Mouse (Mus musculus) cerebellum, postnatal 25 days (tissue): ENCODE results near the gene Arl9.
A peak's percentile ranks its signal among the peaks of the same experiment; 100 is the strongest.
"Not testable (repeated sequence)": the region's sequence is repeated elsewhere in the genome, so short reads cannot be mapped to it uniquely, and the experiment has no call there.

ENCODE experiments used
- DNase-seq, 2 experiments: peaks; one replicate each; pipeline ENCODE4 v3.0.0; 2021; ENCODE audit warnings: mixed read lengths in 2 of 2

Gene Arl9

DNA sequence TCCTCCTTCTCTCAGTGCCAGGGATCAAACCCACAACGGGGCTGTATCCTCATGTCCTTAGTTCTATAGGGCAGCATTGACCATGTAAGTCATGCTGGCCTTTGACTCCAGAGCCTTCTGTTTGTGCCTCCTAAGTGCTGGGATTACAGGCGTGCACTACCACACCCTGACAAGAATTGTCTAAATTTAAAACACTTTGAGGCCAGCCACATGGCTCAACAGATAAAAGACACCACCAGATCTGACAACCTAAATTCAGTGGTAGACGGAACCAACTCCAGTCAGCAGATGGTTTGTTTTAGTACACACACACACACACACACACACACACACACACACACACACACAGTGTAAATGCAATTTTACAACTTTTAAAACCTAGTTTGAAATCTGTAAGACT, 24.2 kb downstream of the Arl9 start:
- no peak for DNase-seq

GRCm38 (mm10) chr5:77029735-77030134, 25.9 kb downstream of the Arl9 start:
- DNase-seq, result peak in 1 of 2 experiments; percentile 21

DNA sequence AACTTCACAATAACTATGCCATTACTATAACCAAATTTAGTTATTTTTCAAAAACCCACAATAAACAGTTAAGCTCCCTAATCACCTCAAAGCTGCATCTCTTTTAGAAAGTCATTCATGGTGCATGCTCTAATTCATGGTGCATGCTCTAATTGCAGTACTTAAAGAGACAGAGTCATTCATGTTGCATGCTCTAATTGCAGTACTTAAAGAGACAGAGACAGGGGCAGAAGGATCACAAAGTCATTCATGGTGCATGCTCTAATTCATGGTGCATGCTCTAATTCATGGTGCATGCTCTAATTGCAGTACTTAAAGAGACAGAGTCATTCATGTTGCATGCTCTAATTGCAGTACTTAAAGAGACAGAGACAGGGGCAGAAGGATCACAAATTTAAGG, 31.2 kb downstream of the Arl9 start:
- DNase-seq, result not testable (repeated sequence)

DNA sequence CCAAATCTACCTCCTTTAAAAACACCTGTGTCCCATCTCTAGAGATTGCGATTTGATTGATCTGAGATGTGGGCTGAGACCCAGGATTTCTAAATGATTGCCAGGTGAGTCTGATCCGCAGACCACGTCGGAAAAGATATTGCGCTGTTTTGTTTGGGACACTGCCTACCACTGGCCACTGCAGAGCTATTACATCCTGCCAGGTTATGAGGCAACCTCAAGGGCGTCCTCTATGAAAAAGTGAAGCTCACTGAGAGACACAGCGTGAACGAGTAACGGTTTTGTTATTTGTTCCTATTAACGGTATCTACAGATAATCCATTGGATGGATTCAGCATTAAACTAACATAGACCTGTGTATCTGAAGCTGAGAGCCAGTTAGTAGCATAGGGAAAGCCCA, 34.6 kb downstream of the Arl9 start:
- DNase-seq, result no peak

GRCm38 (mm10) chr5:77039391-77039790, 35.5 kb downstream of the Arl9 start:
- DNase-seq, result no peak

- DNase-seq, result no peak
Observed at GRCm38 (mm10) chr5:77044362-77044761, 40.5 kb downstream of the Arl9 start.

DNA sequence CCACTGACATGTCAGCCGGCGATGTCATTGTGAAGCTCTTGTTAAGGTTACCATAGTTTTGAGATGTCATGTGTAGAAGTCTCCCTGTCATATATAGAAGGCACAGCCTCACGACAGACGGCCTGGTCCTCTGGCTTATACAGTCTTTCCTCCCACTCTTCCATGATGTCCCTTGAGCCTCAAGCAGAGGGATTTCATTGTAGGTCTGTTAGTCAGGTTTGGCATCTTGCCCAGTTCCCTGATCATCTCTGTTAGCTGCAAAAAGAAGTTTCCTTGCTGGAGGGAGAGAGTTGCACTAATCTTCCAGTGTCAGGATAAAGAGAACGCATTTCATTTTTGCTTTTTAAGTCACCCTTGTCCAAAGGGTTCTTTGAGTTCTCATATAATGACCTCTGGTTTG, 48.8 kb downstream of the Arl9 start:
- DNase-seq, result no peak

DNA sequence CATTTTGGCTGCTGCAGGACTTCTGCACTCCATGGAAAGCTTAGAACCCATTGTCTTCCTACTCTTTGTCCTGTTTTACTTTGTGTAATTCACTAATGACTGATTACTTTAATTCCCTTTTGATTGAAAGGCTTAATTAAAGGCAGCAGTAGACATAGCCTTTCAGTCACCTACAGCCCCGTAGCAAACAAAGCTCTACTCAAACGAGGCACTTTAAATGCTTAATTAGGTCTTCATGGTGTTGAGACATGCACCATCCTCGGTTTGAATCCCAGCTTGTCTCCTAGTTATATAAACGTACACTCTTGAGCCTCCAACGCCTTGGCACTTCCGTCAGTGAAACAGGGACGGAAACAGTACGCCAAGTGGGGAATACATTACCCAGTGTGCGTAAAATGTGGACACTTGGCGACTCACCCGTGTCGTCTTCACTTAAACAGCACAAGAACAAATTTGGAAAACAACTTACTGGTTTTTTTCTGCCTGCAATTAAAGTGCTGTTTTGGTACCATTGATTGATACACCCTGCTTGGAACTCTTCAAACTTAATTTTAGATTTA, 53.1 kb downstream of the Arl9 start:
- no peak for DNase-seq
